Mouse (Mus musculus): ENCODE data around the gene Smco4.

DNA sequence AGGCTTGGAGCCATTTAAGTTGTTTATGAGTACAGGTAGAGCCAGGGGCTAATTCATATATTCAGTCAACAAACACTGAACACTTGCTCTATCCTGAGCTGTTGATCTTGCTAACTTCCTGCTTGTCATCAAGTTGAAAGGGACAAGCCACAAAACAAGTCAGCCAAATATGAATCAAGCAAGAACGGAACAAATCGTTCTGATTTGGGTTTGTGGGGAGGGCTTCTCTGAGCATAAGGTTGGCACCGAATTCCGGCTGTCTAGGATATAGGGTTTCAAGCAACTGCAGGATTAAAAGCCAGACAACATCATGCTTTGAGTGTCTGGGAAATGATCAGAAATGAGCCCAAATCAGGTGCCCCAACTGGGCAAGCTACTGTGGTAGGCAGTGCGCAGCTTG lies 88.8 kb downstream of the Smco4 start:
- TF ChIP-seq TAL1 (IDR thresholded peaks at IDR 0.05; ENCODE audit: low read length) = no peak
- no peak for TF ChIP-seq GATA1 (IDR thresholded peaks at IDR 0.05; ENCODE audit: low read length)
